23 mouse cellular contexts compared by ENCODE assay signal in the genomic region with DNA sequence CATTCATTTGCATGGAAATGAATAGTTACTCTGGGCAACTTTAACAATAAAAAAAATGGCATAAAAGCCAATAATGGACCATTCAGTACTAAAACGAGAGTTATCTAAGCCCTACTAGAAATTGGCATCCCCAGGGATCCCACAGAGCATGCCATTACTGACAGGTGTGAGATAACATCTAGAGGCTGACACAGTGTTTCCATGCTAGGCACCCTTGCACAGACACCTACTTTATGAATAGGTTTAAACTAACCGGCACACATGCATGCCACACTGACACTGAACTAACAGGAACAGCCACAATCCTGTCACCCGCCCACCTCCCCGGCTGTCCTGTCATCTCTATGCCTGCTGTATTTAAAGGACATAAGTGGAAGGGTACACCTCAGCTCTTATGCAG. TPM values are rescaled to one million over a fixed set of nuclear protein-coding genes. Genes with fewer than 3 reads are reported as not detected.
DNase-seq lines count a peak whose midpoint lies in the region; ATAC-seq and TF ChIP-seq lines count a peak whose summit lies in the region.
"Had no signal": no experiment of that assay in that cellular context is flagged by ENCODE, and none has a peak within 500 bp of the region (broad histone marks: within the 10 kb centered on the region; RNA-seq: fewer than 3 reads in every experiment).

No protein-coding gene starts in this region.

- peak; percentile 45; the same call in 1 of the 2 replicates for ATAC-seq in forebrain, embryonic 13.5 days
- ATAC-seq in forebrain, embryonic 11.5 days (replicated peaks; ENCODE audit: low FRiP score) = no peak
- peak; percentile 82 for ATAC-seq in frontal cortex, adult (ENCODE audit: low TSS enrichment)
- no peak for ATAC-seq in midbrain, embryonic 14.5 days (ENCODE audit: low FRiP score, low TSS enrichment)
- ATAC-seq in midbrain, postnatal 0 days (ENCODE audit: low FRiP score) = no peak
- 0 out of 2 replicates have a peak, but pooled peaks have one; percentile 8 for ATAC-seq in midbrain, embryonic 16.5 days
- ATAC-seq: CD4-positive, CD25-positive, alpha-beta regulatory T cell, adult 4 months; hindbrain, postnatal 0 days had no signal

- no peak overlapping the region for H3K4me2 ChIP-seq in forebrain, embryonic 13.5 days
- no peak overlapping the region for H3K4me2 ChIP-seq in forebrain, embryonic 11.5 days (ENCODE audit: low read depth, low read length, severe bottlenecking)
- H3K4me2 ChIP-seq in midbrain, embryonic 14.5 days (ENCODE audit: low read length) = no peak overlapping the region
- H3K4me2 ChIP-seq in midbrain, postnatal 0 days (ENCODE audit: low read depth, low read length, poor library complexity, severe bottlenecking) = no peak overlapping the region
- H3K4me2 ChIP-seq in midbrain, embryonic 16.5 days (ENCODE audit: low read length) = no peak overlapping the region
- H3K4me2 ChIP-seq: embryonic facial prominence, embryonic 13.5 days; heart, embryonic 13.5 days; hindbrain, embryonic 12.5 days had no signal

- H3K9me3 ChIP-seq in forebrain, embryonic 13.5 days (replicated peaks) = no peaks in the 10 kb centered on the region
- no peaks in the 10 kb centered on the region for H3K9me3 ChIP-seq in forebrain, embryonic 11.5 days (ENCODE audit: control insufficient read depth, low read length)
- no peaks in the 10 kb centered on the region for H3K9me3 ChIP-seq in midbrain, embryonic 14.5 days (ENCODE audit: control insufficient read depth, low read length)
- H3K9me3 ChIP-seq in midbrain, postnatal 0 days (ENCODE audit: low read length) = no peaks in the 10 kb centered on the region
- no peaks in the 10 kb centered on the region for H3K9me3 ChIP-seq in midbrain, embryonic 16.5 days (replicated peaks; ENCODE audit: control insufficient read depth, low read length, poor library complexity, severe bottlenecking)
- H3K9me3 ChIP-seq: embryonic facial prominence, embryonic 13.5 days; G1E; heart, embryonic 13.5 days; hindbrain, embryonic 12.5 days had no signal

- no peak for TF ChIP-seq POLR2A in cerebellum, adult 2 months (IDR thresholded peaks at IDR 0.05; ENCODE audit: borderline replicate concordance, insufficient read depth, low read length)

- H3K27me3 ChIP-seq in forebrain, embryonic 13.5 days = no peaks in the 10 kb centered on the region
- H3K27me3 ChIP-seq in forebrain, embryonic 11.5 days (ENCODE audit: control insufficient read depth, insufficient read depth, low read length) = no peaks in the 10 kb centered on the region
- H3K27me3 ChIP-seq in midbrain, embryonic 14.5 days (ENCODE audit: control insufficient read depth, insufficient read depth, low read length) = no peaks in the 10 kb centered on the region
- H3K27me3 ChIP-seq in midbrain, postnatal 0 days (ENCODE audit: insufficient read depth, low read length) = no peaks in the 10 kb centered on the region
- H3K27me3 ChIP-seq in midbrain, embryonic 16.5 days (ENCODE audit: control insufficient read depth, insufficient read depth, low read depth, low read length) = no peaks in the 10 kb centered on the region
- H3K27me3 ChIP-seq in cerebellum, adult 2 months (ENCODE audit: control insufficient read depth, insufficient read depth, low read length) = no peaks in the 10 kb centered on the region
- H3K27me3 ChIP-seq: embryonic facial prominence, embryonic 13.5 days; heart, embryonic 13.5 days; hindbrain, embryonic 12.5 days had no signal

- no peak for DNase-seq in forebrain, embryonic 11.5 days (ENCODE audit: low spot score)
- no peak for DNase-seq in frontal cortex, postnatal 10 days (ENCODE audit: low spot score in 2 of 2)
- DNase-seq in midbrain, embryonic 14.5 days = peak; percentile 15
- DNase-seq in midbrain, postnatal 0 days (ENCODE audit: low spot score) = no peak
- no peak for DNase-seq in cerebellum, adult 2 months
- DNase-seq: adrenal gland, adult 8-10 months; adrenal gland, postnatal 36 days; B cell, adult 2 months; cerebellum, adult 11-12 months; cerebellum, adult 9-11 months; cerebellum, postnatal 36 days; gastrocnemius, postnatal 36 days; heart, adult 11 months; heart, postnatal 36 days had no signal

- no peak overlapping the region for H3K9ac ChIP-seq in forebrain, embryonic 13.5 days
- H3K9ac ChIP-seq in forebrain, embryonic 11.5 days (ENCODE audit: low read length) = no peak overlapping the region
- H3K9ac ChIP-seq in midbrain, embryonic 14.5 days (replicated peaks; ENCODE audit: low read length) = no peak overlapping the region
- H3K9ac ChIP-seq in midbrain, postnatal 0 days (replicated peaks; ENCODE audit: low read length, poor library complexity, severe bottlenecking) = no peak overlapping the region
- no peak overlapping the region for H3K9ac ChIP-seq in midbrain, embryonic 16.5 days (ENCODE audit: low read depth, low read length)
- H3K9ac ChIP-seq: embryonic facial prominence, embryonic 13.5 days; heart, embryonic 13.5 days; hindbrain, embryonic 12.5 days had no signal

- 0 out of 2 replicates have a peak overlapping the region, but pooled peaks have one; percentile 12 for H3K27ac ChIP-seq in forebrain, embryonic 13.5 days
- H3K27ac ChIP-seq in forebrain, embryonic 11.5 days (ENCODE audit: low read depth, low read length) = no peak overlapping the region
- no peak overlapping the region for H3K27ac ChIP-seq in midbrain, embryonic 14.5 days (replicated peaks; ENCODE audit: low read depth, low read length)
- H3K27ac ChIP-seq in midbrain, postnatal 0 days (ENCODE audit: low read depth, low read length) = no peak overlapping the region
- H3K27ac ChIP-seq in midbrain, embryonic 16.5 days (ENCODE audit: low read length) = no peak overlapping the region
- no peak overlapping the region for H3K27ac ChIP-seq in cerebellum, adult 2 months (ENCODE audit: insufficient read depth, low read length)
- H3K27ac ChIP-seq: embryonic facial prominence, embryonic 13.5 days; heart, embryonic 13.5 days; hindbrain, embryonic 12.5 days; hindbrain, postnatal 0 days had no signal

- 0 out of 2 replicates have a peak, but pooled peaks cover 6% of the 10 kb centered on the region for H3K4me1 ChIP-seq in forebrain, embryonic 13.5 days
- no peaks in the 10 kb centered on the region for H3K4me1 ChIP-seq in forebrain, embryonic 11.5 days (replicated peaks; ENCODE audit: control insufficient read depth, insufficient read depth, low read length)
- no peaks in the 10 kb centered on the region for H3K4me1 ChIP-seq in midbrain, embryonic 14.5 days (ENCODE audit: control insufficient read depth, insufficient read depth, low read length)
- no peaks in the 10 kb centered on the region for H3K4me1 ChIP-seq in midbrain, postnatal 0 days (ENCODE audit: insufficient read depth, low read length)
- H3K4me1 ChIP-seq in midbrain, embryonic 16.5 days (ENCODE audit: control insufficient read depth, insufficient read depth, low read length) = peaks cover 10% of the 10 kb centered on the region
- H3K4me1 ChIP-seq in cerebellum, adult 2 months (ENCODE audit: control insufficient read depth, insufficient read depth, low read length) = no peaks in the 10 kb centered on the region
- H3K4me1 ChIP-seq: embryonic facial prominence, embryonic 13.5 days had no signal

- TF ChIP-seq CTCF in midbrain, postnatal 0 days (IDR thresholded peaks at IDR 0.05) = no peak
- TF ChIP-seq CTCF in cerebellum, adult 2 months (IDR thresholded peaks at IDR 0.05; ENCODE audit: borderline replicate concordance, insufficient read depth, low read depth, low read length) = no peak

- WGBS in forebrain, embryonic 13.5 days = 62% methylated on average over 4 of the region's 4 CpGs
- 79% methylated on average over 4 of the region's 4 CpGs for WGBS in forebrain, embryonic 11.5 days
- WGBS in midbrain, embryonic 14.5 days = 58% methylated on average over 4 of the region's 4 CpGs
- 63% methylated on average over 4 of the region's 4 CpGs for WGBS in midbrain, postnatal 0 days
- WGBS in midbrain, embryonic 16.5 days = 57% methylated on average over 4 of the region's 4 CpGs
- 72% methylated on average over 4 of the region's 4 CpGs for WGBS in cerebellum, adult 2 months

- no peaks in the 10 kb centered on the region for H3K36me3 ChIP-seq in forebrain, embryonic 13.5 days (ENCODE audit: poor library complexity, severe bottlenecking)
- no peaks in the 10 kb centered on the region for H3K36me3 ChIP-seq in forebrain, embryonic 11.5 days (ENCODE audit: control insufficient read depth, insufficient read depth, low read length)
- no peaks in the 10 kb centered on the region for H3K36me3 ChIP-seq in midbrain, embryonic 14.5 days (ENCODE audit: control insufficient read depth, insufficient read depth, low read length)
- no peaks in the 10 kb centered on the region for H3K36me3 ChIP-seq in midbrain, postnatal 0 days (ENCODE audit: insufficient read depth, low read length)
- H3K36me3 ChIP-seq in midbrain, embryonic 16.5 days (ENCODE audit: control insufficient read depth, insufficient read depth, low read length) = no peaks in the 10 kb centered on the region
- H3K36me3 ChIP-seq: embryonic facial prominence, embryonic 13.5 days; G1E; heart, embryonic 13.5 days; hindbrain, embryonic 12.5 days had no signal

- H3K4me3 ChIP-seq in forebrain, embryonic 13.5 days = no peak overlapping the region
- H3K4me3 ChIP-seq in forebrain, embryonic 11.5 days (ENCODE audit: low read depth, low read length) = no peak overlapping the region
- no peak overlapping the region for H3K4me3 ChIP-seq in midbrain, embryonic 14.5 days (replicated peaks; ENCODE audit: low read depth, low read length)
- H3K4me3 ChIP-seq in midbrain, postnatal 0 days (ENCODE audit: low read depth, low read length) = no peak overlapping the region
- H3K4me3 ChIP-seq in midbrain, embryonic 16.5 days (ENCODE audit: low read depth, low read length) = no peak overlapping the region
- H3K4me3 ChIP-seq in cerebellum, adult 2 months (replicated peaks; ENCODE audit: insufficient read depth, low read depth, low read length) = no peak overlapping the region
- H3K4me3 ChIP-seq: embryonic facial prominence, embryonic 13.5 days; heart, embryonic 13.5 days; hindbrain, embryonic 12.5 days had no signal

RNA-seq across cellular contexts. Expression of gene Col4a4, which starts 58.7 kb away (rescaled TPM):
- polyA plus RNA-seq in forebrain, embryonic 13.5 days (2015; fragmentation: Nextera tagmentation; extraction: Ambion mirVana) = 0.15 and 0.18 TPM in 2 replicates
- polyA plus RNA-seq in forebrain, embryonic 11.5 days (2014; fragmentation: Nextera tagmentation; extraction: Ambion mirVana) = 0.12 and 0.21 TPM in 2 replicates
- 0.07 TPM in 2 replicates for polyA plus RNA-seq in midbrain, embryonic 14.5 days (2014; fragmentation: Nextera tagmentation; extraction: Ambion mirVana)
- 0.28 and 0.44 TPM in 2 replicates for total RNA-seq in midbrain, postnatal 0 days (2014; rRNA removed)
- polyA plus RNA-seq in midbrain, postnatal 0 days (2015; fragmentation: Nextera tagmentation; extraction: Ambion mirVana) = 0.16 and 0.36 TPM in 2 replicates
- 0.11 and 0.25 TPM in 2 replicates for polyA plus RNA-seq in midbrain, embryonic 16.5 days (2015; fragmentation: Nextera tagmentation; extraction: Ambion mirVana)
- 0.39 and 0.44 TPM in 2 replicates for polyA plus RNA-seq in cerebellum, adult 2 months (2012; rRNA removed)
- polyA plus RNA-seq: G1E had no signal

RNA-seq across cellular contexts. Expression of gene Col4a3, which starts 58.8 kb away (rescaled TPM):
- polyA plus RNA-seq in forebrain, embryonic 13.5 days (2015; fragmentation: Nextera tagmentation; extraction: Ambion mirVana) = 0.12 and 0.14 TPM in 2 replicates
- polyA plus RNA-seq in forebrain, embryonic 11.5 days (2014; fragmentation: Nextera tagmentation; extraction: Ambion mirVana) = 0.08 and 0.28 TPM in 2 replicates
- polyA plus RNA-seq in midbrain, embryonic 14.5 days (2014; fragmentation: Nextera tagmentation; extraction: Ambion mirVana) = 0.08 and 0.14 TPM in 2 replicates
- total RNA-seq in midbrain, postnatal 0 days (2014; rRNA removed) = 0.27 and 0.38 TPM in 2 replicates
- polyA plus RNA-seq in midbrain, postnatal 0 days (2015; fragmentation: Nextera tagmentation; extraction: Ambion mirVana) = 0.16 and 0.35 TPM in 2 replicates
- 0.24 and 0.25 TPM in 2 replicates for polyA plus RNA-seq in midbrain, embryonic 16.5 days (2015; fragmentation: Nextera tagmentation; extraction: Ambion mirVana)
- 0.54 and 0.82 TPM in 2 replicates for polyA plus RNA-seq in cerebellum, adult 2 months (2012; rRNA removed)
- polyA plus RNA-seq: CD4-positive, CD25-positive, alpha-beta regulatory T cell, adult 4 months had no signal

Comparison
In these comparisons a context has a peak if more than half of its experiments do, and no peak if none do; other contexts are left out.
1. ATAC-seq: peak in forebrain, embryonic 13.5 days (single experiment), frontal cortex, adult (single experiment) and midbrain, embryonic 16.5 days (single experiment); none in forebrain, embryonic 11.5 days (single experiment), midbrain, embryonic 14.5 days (single experiment) and midbrain, postnatal 0 days (single experiment).